Mouse (Mus musculus) neural tube, embryonic 11.5 days (tissue): ENCODE measurements around the gene Mypn. TPM values are rescaled to one million over a fixed set of nuclear protein-coding genes. Genes with fewer than 3 reads are reported as not detected.

Experiments used
- ATAC-seq: fragments of 200-750 bp; cut with Nextera tagmentation; 2 replicates; pipeline ENCODE4 v1.8.0; 2017; ENCODE audit warnings: moderate number of reproducible peaks, mild to moderate bottlenecking, moderate TSS enrichment, moderate library complexity; ENCODE audit not compliant: insufficient read depth, low FRiP score, low TSS enrichment
- DNase-seq: peaks from one replicate; pipeline ENCODE4 v3.0.0-alpha.2; 2015; ENCODE audit warnings: low spot score
- H3K27ac ChIP-seq: fragments of 300-500 bp; sonication (generic); 2 replicates; pipeline ENCODE4 v1.5.1; 2014; ENCODE audit warnings: low read depth, mild to moderate bottlenecking, low read length
- H3K27me3 ChIP-seq: fragments of 300-500 bp; sonication (generic); 2 replicates; pipeline ENCODE4 v1.6.1; 2014; ENCODE audit warnings: mild to moderate bottlenecking, low read length, mixed read lengths; ENCODE audit not compliant: control insufficient read depth, insufficient read depth
- H3K36me3 ChIP-seq: fragments of 300-500 bp; sonication (generic); 2 replicates; pipeline ENCODE4 v1.6.1; 2014; ENCODE audit warnings: mild to moderate bottlenecking, low read length, moderate library complexity, mixed read lengths; ENCODE audit not compliant: control insufficient read depth, insufficient read depth
- H3K4me1 ChIP-seq: fragments of 300-500 bp; sonication (generic); 2 replicates; pipeline ENCODE4 v1.6.1; 2014; ENCODE audit warnings: low read length, mixed read lengths; ENCODE audit not compliant: control insufficient read depth, insufficient read depth
- H3K4me2 ChIP-seq: fragments of 300-500 bp; sonication (generic); 2 replicates; pipeline ENCODE4 v1.6.1; 2014; ENCODE audit warnings: low read depth, mild to moderate bottlenecking, moderate library complexity
- H3K4me3 ChIP-seq: fragments of 300-500 bp; sonication (generic); 2 replicates; pipeline ENCODE4 v1.5.1; 2014; ENCODE audit warnings: low read depth, low read length
- H3K9ac ChIP-seq: fragments of 300-500 bp; sonication (generic); 2 replicates; pipeline ENCODE4 v1.6.1; 2014; ENCODE audit warnings: mild to moderate bottlenecking, low read length
- H3K9me3 ChIP-seq: fragments of 300-500 bp; sonication (generic); 2 replicates; pipeline ENCODE4 v1.6.1; 2016; ENCODE audit warnings: low read length; ENCODE audit not compliant: control insufficient read depth
- WGBS: fragments of 180-500 bp; shearing (Covaris S2); extraction: QIAGEN DNeasy Blood & Tissue Kit; methylation state at CpG from one replicate; pipeline ENCODE4 v1.1.7; 2014; 5-methylcytosine and 5-hydroxymethylcytosine counted together
- polyA plus RNA-seq: library from polyadenylated mRNA; unstranded; fragments of >200 nt; fragmentation: Nextera tagmentation; extraction: Ambion mirVana; gene quantifications from 2 replicates; pipeline ENCODE4 v1.2.1, GENCODE M21; 2014

The Mypn gene
- polyA plus RNA-seq, 1 experiment from 2014 or later: 0.90 TPM

DNA sequence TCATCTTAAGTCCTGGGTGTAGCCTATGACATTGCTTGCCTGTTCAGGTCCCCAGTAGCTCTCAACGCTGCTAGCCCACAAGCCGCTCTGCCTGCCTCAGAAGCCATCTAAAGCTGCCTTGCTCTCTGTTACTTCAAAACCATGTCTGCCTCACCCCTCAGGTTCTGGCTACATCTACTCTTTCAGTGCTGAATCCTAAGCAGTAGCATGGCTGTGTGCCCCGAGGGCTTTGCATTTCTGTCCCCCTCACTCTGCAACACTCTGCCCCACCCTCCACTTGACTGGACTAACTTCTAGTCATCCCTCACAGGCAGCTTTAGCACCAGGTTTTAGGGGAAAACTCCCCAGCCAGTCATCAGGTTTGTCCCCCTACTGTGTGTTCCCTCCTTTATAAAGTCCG lies 19.3 kb downstream of the Mypn start:
- H3K27ac ChIP-seq: no peak overlapping the region
- no peaks in the 10 kb centered on the region for H3K9me3 ChIP-seq
- DNase-seq (no peak), ATAC-seq (no peak)
- H3K9ac ChIP-seq: no peak overlapping the region
- H3K4me1 ChIP-seq: no peaks in the 10 kb centered on the region
- no peak overlapping the region for H3K4me2 ChIP-seq
- H3K4me3 ChIP-seq: no peak overlapping the region
- H3K27me3 ChIP-seq: no peaks in the 10 kb centered on the region
- WGBS: 88% methylated on average over 4 of the region's 4 CpGs
- H3K36me3 ChIP-seq: no peaks in the 10 kb centered on the region

DNA sequence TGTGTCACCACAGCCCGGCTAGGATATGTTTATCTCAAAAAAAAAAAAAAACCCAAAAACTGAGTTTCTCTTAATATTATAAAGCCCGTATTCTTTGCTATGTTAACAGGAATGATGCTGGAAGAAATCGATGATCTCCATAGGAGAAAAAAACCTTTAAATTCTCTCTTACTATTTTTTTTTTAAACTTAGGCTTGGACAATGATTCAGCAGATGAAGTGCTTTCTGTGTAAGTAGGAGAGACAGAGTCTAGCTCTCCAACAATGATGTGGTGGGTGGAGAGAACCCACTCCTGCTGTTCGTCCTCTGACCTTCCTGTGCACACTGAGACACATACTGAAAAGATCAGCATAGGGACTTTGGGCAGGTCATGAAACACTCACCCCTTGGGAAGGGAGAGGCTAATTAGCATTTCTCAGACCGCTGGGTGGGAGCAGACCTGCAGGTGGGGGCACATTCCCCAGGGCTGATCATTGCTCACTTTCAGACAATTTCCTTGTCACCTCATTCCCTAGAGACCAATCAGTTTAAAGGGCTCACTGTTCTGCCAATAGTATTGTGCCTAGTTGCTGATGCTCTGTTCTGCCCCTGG lies 21.5 kb downstream of the Mypn start:
- H3K27me3 ChIP-seq: no peaks in the 10 kb centered on the region
- H3K4me2 ChIP-seq: no peak overlapping the region
- WGBS: 74% methylated on average over 5 of the region's 5 CpGs
- DNase-seq (no peak), ATAC-seq (no peak)
- H3K4me3 ChIP-seq: no peak overlapping the region
- H3K27ac ChIP-seq: no peak overlapping the region
- H3K36me3 ChIP-seq: no peaks in the 10 kb centered on the region
- H3K9me3 ChIP-seq: no peaks in the 10 kb centered on the region
- no peak overlapping the region for H3K9ac ChIP-seq
- no peaks in the 10 kb centered on the region for H3K4me1 ChIP-seq

DNA sequence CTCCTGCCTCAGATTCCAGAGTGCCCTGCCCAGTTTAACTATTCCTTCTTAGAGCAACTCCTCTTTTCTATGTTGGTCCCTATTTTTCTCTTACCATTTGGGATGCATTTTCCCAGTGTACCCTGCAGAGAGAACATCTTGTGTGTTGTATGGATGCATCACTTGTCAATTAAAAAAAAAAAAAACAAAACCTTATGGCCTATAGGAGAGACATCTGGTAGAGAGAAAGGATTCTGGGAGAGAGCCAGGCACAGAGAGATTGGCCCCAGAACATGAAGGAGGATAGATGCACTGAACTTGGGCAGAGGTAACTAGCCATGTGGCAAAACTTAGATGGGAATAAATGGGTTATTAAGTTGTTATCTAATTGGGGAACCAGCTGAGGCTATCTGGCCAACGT lies 22.6 kb downstream of the Mypn start:
- DNase-seq: no peak
- no peaks in the 10 kb centered on the region for H3K36me3 ChIP-seq
- ATAC-seq: no peak
- no peaks in the 10 kb centered on the region for H3K27me3 ChIP-seq
- no peak overlapping the region for H3K27ac ChIP-seq
- H3K4me2 ChIP-seq: no peak overlapping the region
- H3K4me1 ChIP-seq: no peaks in the 10 kb centered on the region
- WGBS: 83% methylated on average over 1 of the region's 1 CpGs
- no peak overlapping the region for H3K9ac ChIP-seq
- no peak overlapping the region for H3K4me3 ChIP-seq
- H3K9me3 ChIP-seq: no peaks in the 10 kb centered on the region

DNA sequence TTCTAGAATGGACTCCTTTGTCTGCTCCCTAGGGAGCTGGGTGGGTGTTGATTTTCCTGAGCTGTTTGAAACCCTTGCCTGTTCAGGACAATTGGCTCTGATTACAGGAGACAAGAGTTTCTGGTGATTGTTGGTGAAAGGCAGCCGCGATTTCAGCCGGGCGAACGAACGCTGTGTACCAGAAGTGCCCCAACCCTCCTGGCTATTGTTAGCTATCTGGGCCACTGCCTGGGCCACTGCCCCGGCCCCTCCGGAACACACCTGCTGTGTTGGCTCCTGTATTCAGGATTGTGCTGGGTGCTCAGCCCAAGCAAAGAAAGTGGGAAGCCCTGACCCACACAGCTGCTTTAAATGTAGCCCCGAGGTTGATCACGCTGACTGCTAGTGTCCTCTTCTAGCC lies 24.2 kb downstream of the Mypn start:
- WGBS: 82% methylated on average over 10 of the region's 10 CpGs

DNA sequence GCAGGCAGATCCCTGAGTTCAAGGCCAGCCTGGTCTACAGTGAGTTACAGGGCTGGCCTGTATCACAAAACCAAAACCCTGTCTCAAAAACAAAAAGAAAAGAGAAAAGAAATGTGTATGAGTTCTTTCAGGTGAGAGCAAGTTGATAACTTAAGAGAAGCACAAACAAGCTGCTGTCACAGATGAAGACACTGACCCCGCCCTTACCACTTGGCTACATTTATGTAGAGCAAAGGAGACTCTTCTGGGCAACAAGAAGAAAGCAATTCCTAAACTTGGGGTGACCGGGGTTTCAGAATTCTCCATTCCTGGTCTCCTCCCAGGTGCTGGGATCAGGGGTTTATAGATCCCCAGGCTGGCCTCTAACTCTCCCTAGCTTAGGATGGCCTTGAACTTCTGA lies 25.4 kb downstream of the Mypn start:
- 95% methylated on average over 2 of the region's 2 CpGs for WGBS
- DNase-seq: no peak
- ATAC-seq: no peak

More for the DNA sequence above, 24.2 kb downstream of the Mypn start:
- Histone ChIP-seq H3K4me1 (no peaks in the 10 kb centered on the region), H3K4me3 (no peak overlapping the region), H3K27me3 (no peaks in the 10 kb centered on the region), H3K9me3 (no peaks in the 10 kb centered on the region), H3K27ac (no peak overlapping the region), H3K36me3 (no peaks in the 10 kb centered on the region), H3K4me2 (no peak overlapping the region), H3K9ac (no peak overlapping the region)
- no peak for DNase-seq
- ATAC-seq: no peak

DNA sequence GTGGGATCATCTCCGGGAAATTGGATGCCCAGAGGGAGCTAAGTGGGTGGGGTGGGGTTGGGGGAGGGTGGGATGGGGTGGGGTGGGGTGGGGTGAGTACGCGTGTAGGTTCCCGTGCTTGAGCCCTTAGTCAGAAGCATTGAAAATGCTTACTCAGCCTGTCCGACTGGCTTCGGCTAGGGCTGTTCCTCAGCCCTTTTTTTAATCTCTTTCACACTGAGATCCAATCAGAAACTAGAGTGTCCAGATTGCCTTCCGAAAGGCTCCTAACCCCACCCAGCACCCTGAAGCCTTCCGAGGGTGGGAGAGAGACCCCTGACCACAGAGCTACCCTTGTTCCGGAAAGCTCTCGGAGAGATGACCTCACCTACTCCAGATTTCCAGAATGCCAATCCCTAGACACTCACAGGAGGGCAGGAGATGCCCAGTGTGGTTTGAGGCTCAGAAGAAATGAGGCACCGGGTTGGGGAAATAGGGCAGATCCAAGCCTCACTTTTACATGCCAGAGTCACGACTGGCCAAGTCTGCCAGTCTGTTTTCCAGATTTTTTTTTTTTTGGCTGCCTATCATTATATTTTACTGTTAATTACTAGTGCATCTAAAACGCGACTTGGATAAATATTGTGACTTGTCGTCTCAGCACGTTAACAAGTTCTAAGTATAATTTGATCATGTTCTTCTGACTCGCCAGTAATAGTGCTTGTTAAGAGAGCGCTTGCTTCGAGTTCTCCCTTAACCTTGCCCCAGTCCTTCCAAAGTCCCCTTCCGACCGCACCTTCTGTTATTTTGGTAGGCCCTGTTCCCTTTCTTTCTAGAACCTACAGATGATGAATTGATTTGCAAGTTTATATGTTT lies 26.2 kb downstream of the Mypn start:
- Histone ChIP-seq H3K4me1 (no peaks in the 10 kb centered on the region), H3K9me3 (no peaks in the 10 kb centered on the region), H3K27me3 (no peaks in the 10 kb centered on the region), H3K36me3 (no peaks in the 10 kb centered on the region), H3K4me3 (no peak overlapping the region), H3K4me2 (no peak overlapping the region), H3K9ac (no peak overlapping the region), H3K27ac (no peak overlapping the region)
- ATAC-seq (no peak), DNase-seq (no peak)
- WGBS: 86% methylated on average over 21 of the region's 21 CpGs

More for the DNA sequence above, 25.4 kb downstream of the Mypn start:
- no peak overlapping the region for H3K4me3 ChIP-seq
- H3K4me2 ChIP-seq: no peak overlapping the region
- H3K4me1 ChIP-seq: no peaks in the 10 kb centered on the region
- H3K27ac ChIP-seq: no peak overlapping the region
- H3K36me3 ChIP-seq: no peaks in the 10 kb centered on the region
- H3K9me3 ChIP-seq: no peaks in the 10 kb centered on the region
- H3K27me3 ChIP-seq: no peaks in the 10 kb centered on the region
- H3K9ac ChIP-seq: no peak overlapping the region

DNA sequence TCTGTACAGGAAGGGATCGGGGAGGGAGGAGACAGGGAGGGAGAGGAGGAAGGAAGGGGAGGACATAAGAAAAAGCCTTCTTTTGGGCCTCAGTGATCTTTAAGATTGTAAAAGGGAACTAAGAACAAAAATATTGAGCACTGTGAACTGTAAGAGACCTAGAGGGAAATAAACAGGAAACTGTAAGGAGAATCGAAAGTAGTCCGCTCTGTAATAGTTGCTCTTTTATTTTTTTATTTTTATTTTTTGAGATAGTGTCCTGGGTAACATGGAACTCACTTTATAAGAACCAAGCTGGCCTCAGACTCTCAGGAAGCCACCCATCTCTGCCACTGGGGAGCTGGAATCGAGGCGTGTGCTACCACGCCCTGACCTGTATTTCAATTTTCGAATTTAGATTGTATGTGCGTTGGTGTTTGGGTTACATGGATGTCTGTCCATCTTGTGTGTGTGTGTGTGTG lies 27.3 kb downstream of the Mypn start:
- ATAC-seq (no peak), DNase-seq (no peak)
- no peak overlapping the region for H3K27ac ChIP-seq
- no peak overlapping the region for H3K4me2 ChIP-seq
- no peaks in the 10 kb centered on the region for H3K36me3 ChIP-seq
- H3K4me1 ChIP-seq: no peaks in the 10 kb centered on the region
- H3K27me3 ChIP-seq: no peaks in the 10 kb centered on the region
- 96% methylated on average over 8 of the region's 8 CpGs for WGBS
- no peak overlapping the region for H3K9ac ChIP-seq
- no peak overlapping the region for H3K4me3 ChIP-seq
- H3K9me3 ChIP-seq: no peaks in the 10 kb centered on the region

DNA sequence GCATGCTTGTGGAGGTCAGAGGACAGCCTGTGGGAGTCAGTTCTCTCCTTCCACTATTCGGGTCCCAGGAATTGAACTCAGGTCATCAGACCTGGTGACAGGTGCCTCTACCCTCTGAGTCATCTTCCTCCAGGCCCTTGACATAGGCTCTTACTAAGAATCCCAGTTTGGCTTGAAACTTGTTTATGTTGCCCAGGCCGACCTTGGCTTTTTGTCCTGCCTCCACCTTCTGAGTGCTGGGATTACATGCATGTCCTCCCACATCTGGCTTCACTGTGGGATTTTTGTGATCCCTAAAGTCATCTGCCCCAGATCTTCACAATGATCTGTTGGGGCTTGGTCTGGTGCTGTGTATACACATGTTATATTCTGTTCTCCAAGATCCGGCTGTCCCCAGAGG lies 31.7 kb downstream of the Mypn start:
- 82% methylated on average over 3 of the region's 3 CpGs for WGBS

DNA sequence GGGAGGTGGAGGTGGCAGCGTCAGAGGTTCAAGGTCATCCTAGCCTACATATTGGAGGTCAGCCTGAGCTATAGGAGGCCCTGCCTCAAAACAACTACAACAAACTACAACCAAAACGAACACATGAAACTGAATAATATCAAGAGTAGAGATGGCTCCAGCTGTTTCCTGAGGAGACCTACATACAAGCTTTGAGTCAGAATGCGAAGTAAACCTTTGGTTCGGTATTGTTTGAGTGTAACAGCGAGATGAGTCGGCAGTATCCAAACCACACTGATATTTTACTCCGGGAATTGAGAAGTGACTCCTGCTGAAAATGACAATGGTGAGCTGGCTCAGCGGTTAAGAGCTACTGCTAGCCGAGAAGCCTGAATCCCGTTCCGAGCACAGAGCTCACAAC lies 34.2 kb downstream of the Mypn start:
- H3K36me3 ChIP-seq: no peaks in the 10 kb centered on the region
- no peak overlapping the region for H3K27ac ChIP-seq
- H3K4me3 ChIP-seq: no peak overlapping the region
- no peaks in the 10 kb centered on the region for H3K27me3 ChIP-seq
- H3K4me2 ChIP-seq: no peak overlapping the region
- DNase-seq (no peak), ATAC-seq (no peak)
- H3K4me1 ChIP-seq: no peaks in the 10 kb centered on the region
- 91% methylated on average over 11 of the region's 11 CpGs for WGBS
- no peaks in the 10 kb centered on the region for H3K9me3 ChIP-seq
- no peak overlapping the region for H3K9ac ChIP-seq

More for the DNA sequence above, 31.7 kb downstream of the Mypn start:
- no peak overlapping the region for H3K4me3 ChIP-seq
- DNase-seq (no peak), ATAC-seq (no peak)
- H3K4me1 ChIP-seq: no peaks in the 10 kb centered on the region
- H3K4me2 ChIP-seq: no peak overlapping the region
- H3K27me3 ChIP-seq: no peaks in the 10 kb centered on the region
- no peaks in the 10 kb centered on the region for H3K9me3 ChIP-seq
- H3K27ac ChIP-seq: no peak overlapping the region
- H3K9ac ChIP-seq: no peak overlapping the region
- no peaks in the 10 kb centered on the region for H3K36me3 ChIP-seq
